Comparison of ENCODE assay signal across 7 mouse cellular contexts in genomic region chr14:12206138-12206537, GRCm38 (mm10).
"Had no signal": no experiment of that assay in that cellular context is flagged by ENCODE, and none has a peak within 500 bp of the region (broad histone marks: within the 10 kb centered on the region; RNA-seq: fewer than 3 reads in every experiment).

No protein-coding gene starts in this region.

- DNase-seq: kidney, adult 18-20 months; kidney, postnatal 10 days; kidney, postnatal 4 days; lung, adult 18-20 months; retina, postnatal 1 day; thymus, adult 2 months; thymus, postnatal 25 days had no signal
